Mouse (Mus musculus) ES-E14 (cell line): ENCODE measurements around the gene Cpne1. TPM values are rescaled to one million over a fixed set of nuclear protein-coding genes. Genes with fewer than 3 reads are reported as not detected.

Experiments
- DNase-seq: peaks from one replicate; pipeline ENCODE4 v3.0.0-alpha.2; 2013; ENCODE audit warnings: low read depth, low spot score
- H3K27ac ChIP-seq: 2 replicates; pipeline ENCODE4 v1.5.1; 2012; ENCODE audit warnings: low read depth, mild to moderate bottlenecking, low read length, moderate library complexity, mixed read lengths; ENCODE audit not compliant: poor library complexity, insufficient read depth, severe bottlenecking
- H3K36me3 ChIP-seq: 2 replicates; pipeline ENCODE4 v1.6.1; 2012; ENCODE audit warnings: mild to moderate bottlenecking, low read length, moderate library complexity, mixed read lengths; ENCODE audit not compliant: control insufficient read depth, poor library complexity, insufficient read depth, severe bottlenecking
- H3K4me1 ChIP-seq, 2 experiments: fragments of 150-350 bp in 1 of 2; sonication (generic) in 1 of 2; 2 replicates each; pipeline ENCODE4 v1.6.1; 2012; ENCODE audit warnings: low read length in 2 of 2, mild to moderate bottlenecking in 1 of 2, mixed read lengths in 1 of 2; ENCODE audit not compliant: control insufficient read depth in 2 of 2, insufficient read depth in 2 of 2, poor library complexity in 1 of 2
- H3K4me3 ChIP-seq, 2 experiments: fragments of 150-350 bp in 1 of 2; sonication (generic) in 1 of 2; 2 replicates each; pipeline ENCODE4 v1.5.1; 2012; ENCODE audit warnings: low read length in 2 of 2, low read depth in 1 of 2, mild to moderate bottlenecking in 1 of 2, mixed read lengths in 1 of 2; ENCODE audit not compliant: insufficient read depth in 1 of 2, poor library complexity in 1 of 2, severe bottlenecking in 1 of 2
- H3K9ac ChIP-seq: 2 replicates; pipeline ENCODE4 v1.6.1; 2012; ENCODE audit warnings: low read depth, mild to moderate bottlenecking, low read length, mixed read lengths; ENCODE audit not compliant: poor library complexity, insufficient read depth, severe bottlenecking
- H3K9me3 ChIP-seq: fragments of 150-350 bp; sonication (generic); 2 replicates; pipeline ENCODE4 v1.6.1; 2012; ENCODE audit warnings: low read depth, mild to moderate bottlenecking, low read length; ENCODE audit not compliant: control insufficient read depth, insufficient read depth
- CHD2 ChIP-seq: IDR thresholded peaks from 2 replicates; pipeline ENCODE4 v1.6.1; 2014; ENCODE audit warnings: mild to moderate bottlenecking, low read depth, low read length, inconsistent platforms
- HCFC1 ChIP-seq: IDR thresholded peaks from 2 replicates; pipeline ENCODE4 v1.6.1; 2012; ENCODE audit warnings: low read length, inconsistent platforms, borderline replicate concordance; ENCODE audit not compliant: insufficient read depth
- MAFK ChIP-seq: IDR thresholded peaks from 2 replicates; pipeline ENCODE4 v1.6.1; 2014; ENCODE audit warnings: mild to moderate bottlenecking, low read depth, low read length, inconsistent platforms; ENCODE audit not compliant: insufficient read depth
- ZC3H11A ChIP-seq: IDR thresholded peaks from 2 replicates; pipeline ENCODE4 v1.6.1; 2012; ENCODE audit warnings: low read depth, mild to moderate bottlenecking, inconsistent platforms, low read length, borderline replicate concordance
- ZNF384 ChIP-seq: IDR thresholded peaks from 2 replicates; pipeline ENCODE4 v1.6.1; 2012; ENCODE audit warnings: low read depth, low read length, inconsistent platforms
- in situ Hi-C, 2 experiments: fragments of 600-800 bp; cut with MboI; formaldehyde crosslinking; loops; one replicate each; pipeline ENCODE4 v1.15.1; 2025; ENCODE audit warnings: low sequenced_read_pairs in 2 of 2, inconsistent platforms in 1 of 2; ENCODE audit not compliant: unreplicated experiment in 2 of 2
- total RNA-seq: library from RNA; depleted of rRNA; stranded (reverse); fragments of 300-350 nt; gene quantifications from 2 replicates; pipeline ENCODE4 v1.2.3, GENCODE M21; 2012

Gene Cpne1
- total RNA-seq, 1 experiment: 42.8 TPM

DNA sequence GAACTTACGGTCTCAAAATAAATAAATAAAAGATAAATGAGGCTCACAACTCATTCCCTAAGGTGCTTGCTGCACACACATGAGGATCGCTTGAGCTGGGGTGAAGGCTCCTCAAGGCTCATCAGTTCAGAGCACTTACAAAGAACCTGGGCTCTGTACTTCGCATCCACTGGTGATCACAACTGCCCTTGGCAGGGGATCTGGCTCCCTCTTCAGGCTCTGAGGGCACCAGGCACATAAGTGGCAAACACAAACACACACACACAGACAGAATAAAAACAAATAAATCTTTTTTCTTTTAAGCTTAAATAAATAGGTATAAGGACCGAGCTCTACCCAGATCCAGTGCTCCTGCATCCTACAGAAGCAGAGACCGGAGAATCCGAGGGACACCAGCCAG, 23.9 kb upstream of the Cpne1 start:
- Histone ChIP-seq H3K9ac (no peak overlapping the region), H3K4me1 (peaks cover 0 to 7% of the 10 kb centered on the region in 2 experiments; a peak in 1 of 4 replicates), H3K27ac (no peak overlapping the region), H3K9me3 (no peaks in the 10 kb centered on the region), H3K4me3 (no peak overlapping the region), H3K36me3 (peaks cover 2% of the 10 kb centered on the region)
- no peak for DNase-seq
- in situ Hi-C loops: no loop called here
- TF ChIP-seq ZNF384: no peak
- TF ChIP-seq MAFK: no peak
- no peak for TF ChIP-seq HCFC1

- no peak for TF ChIP-seq HCFC1
- TF ChIP-seq ZNF384: no peak
- no peak for TF ChIP-seq MAFK
- no peak for TF ChIP-seq CHD2
- no peak for TF ChIP-seq ZC3H11A
- no peaks in the 10 kb centered on the region for H3K9me3 ChIP-seq
- peaks cover 0 to 7% of the 10 kb centered on the region in 2 experiments; a peak in 1 of 4 replicates for H3K4me1 ChIP-seq
- no peak for DNase-seq
- H3K27ac ChIP-seq: 0 out of 2 replicates have a peak overlapping the region, but pooled peaks have one; percentile 31
- H3K9ac ChIP-seq: no peak overlapping the region; the same call in 1 of the 2 replicates
- no peak overlapping the region for H3K4me3 ChIP-seq
- in situ Hi-C loops: no loop called here
- H3K36me3 ChIP-seq: peaks cover 2% of the 10 kb centered on the region
Measured at GRCm38 (mm10) chr2:156134161-156134560, 22.4 kb upstream of the Cpne1 start.

DNA sequence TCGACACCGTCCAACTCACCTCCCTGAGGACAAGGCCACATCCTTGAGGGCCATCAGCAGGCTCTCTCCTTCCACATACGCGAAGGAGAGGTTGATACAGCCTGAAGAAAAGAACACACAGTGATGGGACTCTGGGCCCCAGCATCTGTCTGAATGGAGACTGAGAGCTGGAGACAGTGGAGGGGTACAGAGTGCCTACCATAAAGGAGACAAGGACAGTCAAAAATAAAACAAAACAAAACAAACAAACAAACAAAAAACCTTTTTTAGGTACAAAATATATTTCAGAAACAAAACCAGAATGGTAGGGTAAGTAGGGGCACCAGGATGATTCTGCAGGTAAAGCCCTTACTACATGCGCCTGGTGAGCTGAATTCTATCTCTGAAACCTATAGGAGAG, 15.2 kb upstream of the Cpne1 start, which contains the start of gene Gm28036:
TSS of gene Gm28036 (minus strand) at position 101 of the 400 bp plus-strand sequence.
- TF ChIP-seq ZC3H11A (no peak), MAFK (no peak), ZNF384 (no peak), HCFC1 (no peak), CHD2 (no peak)
- in situ Hi-C loops: no loop called here
- Histone ChIP-seq H3K9ac (no peak within 1 kb of the TSS), H3K27ac (no peak within 1 kb of the TSS), H3K4me1 (no peaks in the 10 kb centered on the region), H3K9me3 (no peaks in the 10 kb centered on the region), H3K4me3 (no peak within 1 kb of the TSS), H3K36me3 (peaks cover 11% of the 10 kb centered on the region; the same call in 1 of the 2 replicates)
- DNase-seq: no peak

DNA sequence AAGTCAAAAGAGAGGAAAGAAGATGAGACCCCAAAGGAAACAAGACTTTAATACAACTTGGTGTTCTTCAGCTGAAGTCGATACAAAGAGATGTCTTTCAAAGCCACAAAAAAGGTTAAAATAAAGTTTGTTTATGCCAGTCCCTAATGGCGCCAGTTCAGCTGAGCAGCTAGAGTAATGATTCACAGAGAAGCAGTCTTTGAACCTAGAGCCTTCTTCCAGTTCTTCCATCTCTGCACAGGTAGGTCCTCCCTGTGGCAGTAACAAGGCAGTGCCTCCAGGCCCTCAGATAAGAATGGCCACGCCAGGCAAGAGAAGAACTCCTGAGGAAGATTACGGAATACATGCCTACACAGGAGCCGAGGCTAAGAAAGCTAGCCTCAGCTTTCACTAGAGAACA, 12.0 kb upstream of the Cpne1 start:
- peaks cover 9% of the 10 kb centered on the region; the same call in 1 of the 2 replicates for H3K36me3 ChIP-seq
- H3K9ac ChIP-seq: no peak overlapping the region
- H3K4me3 ChIP-seq: no peak overlapping the region
- in situ Hi-C loops: no loop called here
- TF ChIP-seq ZNF384 (no peak), MAFK (no peak), CHD2 (no peak), ZC3H11A (no peak), HCFC1 (no peak)
- no peaks in the 10 kb centered on the region for H3K9me3 ChIP-seq
- no peaks in the 10 kb centered on the region for H3K4me1 ChIP-seq
- no peak overlapping the region for H3K27ac ChIP-seq
- no peak for DNase-seq

DNA sequence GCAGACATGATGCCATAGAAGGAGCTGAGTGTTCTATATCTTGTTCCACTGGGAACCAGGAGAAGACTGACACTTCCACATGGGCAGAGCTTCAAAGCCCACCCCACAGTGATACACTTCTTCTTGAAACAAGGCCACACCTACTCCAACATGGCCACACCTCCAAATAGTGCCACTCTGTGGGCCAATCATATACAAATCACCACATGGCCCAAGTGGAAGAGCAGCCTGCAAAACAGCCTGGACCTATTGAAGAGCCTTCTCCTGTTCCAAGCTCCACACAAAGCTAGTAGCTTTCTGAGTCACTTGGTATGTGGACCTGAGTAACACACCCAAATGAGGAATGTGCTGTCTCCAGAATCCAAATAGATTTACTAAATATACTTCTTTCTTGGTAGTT, 7.8 kb upstream of the Cpne1 start:
- no peak for TF ChIP-seq HCFC1
- no peak for DNase-seq
- in situ Hi-C loops: no loop called here
- Histone ChIP-seq H3K4me1 (no peaks in the 10 kb centered on the region), H3K27ac (no peak overlapping the region), H3K4me3 (no peak overlapping the region), H3K9me3 (no peaks in the 10 kb centered on the region), H3K36me3 (peaks cover 4% of the 10 kb centered on the region; the same call in 1 of the 2 replicates), H3K9ac (no peak overlapping the region)
